Mouse (Mus musculus): ENCODE measurements at regions not wholly inside any gene's neighbourhood (a gene's known extent, or its start where the extent isn't known, plus 50 kb on each side); places are given as distances from the start of the nearest gene placed in this dataset.

DNA sequence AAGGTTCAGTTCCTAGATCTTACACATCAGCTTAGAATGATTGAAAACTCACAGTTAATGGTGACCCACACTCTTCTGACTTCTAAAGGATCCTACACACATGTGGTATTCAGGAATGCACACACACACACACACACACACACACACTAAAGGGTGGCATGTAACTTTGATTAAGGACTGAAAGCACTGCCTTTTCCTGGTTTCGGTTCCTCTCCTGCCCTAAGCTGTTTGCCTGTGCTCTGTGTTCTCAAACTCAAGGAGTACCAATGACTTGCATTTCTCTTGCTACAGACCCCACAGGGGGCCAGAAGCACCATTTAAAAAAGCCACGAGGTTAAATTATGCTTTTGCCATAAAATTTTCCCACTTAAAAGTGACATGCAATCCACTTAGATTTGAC, 327.8 kb upstream of the Klf4 start:
- ATAC-seq (ENCODE audit: low FRiP score, low TSS enrichment) (no peak), DNase-seq (no peak)
- H3K36me3 ChIP-seq (ENCODE audit: control insufficient read depth, insufficient read depth, low read length): no peaks in the 10 kb centered on the region
- H3K4me3 ChIP-seq (replicated peaks; ENCODE audit: low read depth, low read length): no peak overlapping the region
- no peaks in the 10 kb centered on the region for H3K9me3 ChIP-seq (ENCODE audit: control insufficient read depth, low read length)
- WGBS: 81% methylated on average over 2 of the region's 2 CpGs
- no peaks in the 10 kb centered on the region for H3K4me1 ChIP-seq (ENCODE audit: control insufficient read depth, insufficient read depth, low read length)
- no peak overlapping the region for H3K27ac ChIP-seq (replicated peaks; ENCODE audit: low read depth, low read length)
- no peak overlapping the region for H3K4me2 ChIP-seq (ENCODE audit: low read length)
- no peaks in the 10 kb centered on the region for H3K27me3 ChIP-seq (ENCODE audit: control insufficient read depth, insufficient read depth, low read length)
- H3K9ac ChIP-seq (replicated peaks; ENCODE audit: low read length): no peak overlapping the region

- Histone ChIP-seq H3K4me3 (replicated peaks; ENCODE audit: low read depth, low read length) (no peak overlapping the region), H3K27ac (replicated peaks; ENCODE audit: low read depth, low read length) (no peak overlapping the region), H3K27me3 (ENCODE audit: control insufficient read depth, insufficient read depth, low read length) (no peaks in the 10 kb centered on the region), H3K4me1 (ENCODE audit: control insufficient read depth, insufficient read depth, low read length) (no peaks in the 10 kb centered on the region), H3K9me3 (ENCODE audit: control insufficient read depth, low read length) (no peaks in the 10 kb centered on the region), H3K9ac (replicated peaks; ENCODE audit: low read length) (no peak overlapping the region), H3K36me3 (ENCODE audit: control insufficient read depth, insufficient read depth, low read length) (no peaks in the 10 kb centered on the region), H3K4me2 (ENCODE audit: low read length) (no peak overlapping the region)
- DNase-seq (no peak), ATAC-seq (ENCODE audit: low FRiP score, low TSS enrichment) (no peak)
- WGBS: 79% methylated on average over 2 of the region's 2 CpGs
Observed at GRCm38 (mm10) chr4:55859211-55859761, 327.0 kb upstream of the Klf4 start.

GRCm38 (mm10) chr4:55851430-55851829, 319.2 kb upstream of the Klf4 start:
- H3K27ac ChIP-seq (replicated peaks; ENCODE audit: low read depth, low read length): no peak overlapping the region
- no peaks in the 10 kb centered on the region for H3K27me3 ChIP-seq (ENCODE audit: control insufficient read depth, insufficient read depth, low read length)
- whole genome bisulfite sequencing: 98% methylated on average over 1 of the region's 1 CpGs
- no peaks in the 10 kb centered on the region for H3K4me1 ChIP-seq (ENCODE audit: control insufficient read depth, insufficient read depth, low read length)
- no peak overlapping the region for H3K9ac ChIP-seq (replicated peaks; ENCODE audit: low read length)
- no peak overlapping the region for H3K4me2 ChIP-seq (ENCODE audit: low read length)
- H3K36me3 ChIP-seq (ENCODE audit: control insufficient read depth, insufficient read depth, low read length): no peaks in the 10 kb centered on the region
- DNase-seq: no peak
- no peak overlapping the region for H3K4me3 ChIP-seq (replicated peaks; ENCODE audit: low read depth, low read length)
- no peaks in the 10 kb centered on the region for H3K9me3 ChIP-seq (ENCODE audit: control insufficient read depth, low read length)
- ATAC-seq (ENCODE audit: low FRiP score, low TSS enrichment): no peak

DNA sequence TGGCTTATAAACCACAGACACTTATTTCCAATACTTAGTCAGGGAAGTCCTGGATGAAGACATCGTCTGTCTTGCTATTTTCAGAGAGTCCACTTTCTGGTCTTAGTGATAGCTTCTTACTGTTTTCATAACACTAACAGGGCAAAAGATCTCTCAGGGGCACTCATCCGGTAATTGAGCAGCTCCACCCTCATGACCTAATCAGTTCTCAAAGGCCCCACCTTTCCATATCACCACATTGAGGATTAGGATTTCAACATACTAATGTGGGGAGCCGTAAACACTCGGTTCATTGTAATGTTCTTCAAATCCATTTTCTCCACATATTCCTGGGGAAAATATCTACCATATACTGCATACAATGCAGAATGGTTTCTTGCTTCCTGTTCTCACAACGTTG, 318.8 kb upstream of the Klf4 start:
- WGBS: 88% methylated on average over 5 of the region's 5 CpGs
- Histone ChIP-seq H3K36me3 (ENCODE audit: control insufficient read depth, insufficient read depth, low read length) (no peaks in the 10 kb centered on the region), H3K27ac (replicated peaks; ENCODE audit: low read depth, low read length) (no peak overlapping the region), H3K4me2 (ENCODE audit: low read length) (no peak overlapping the region), H3K4me1 (ENCODE audit: control insufficient read depth, insufficient read depth, low read length) (no peaks in the 10 kb centered on the region), H3K27me3 (ENCODE audit: control insufficient read depth, insufficient read depth, low read length) (no peaks in the 10 kb centered on the region), H3K9me3 (ENCODE audit: control insufficient read depth, low read length) (no peaks in the 10 kb centered on the region), H3K9ac (replicated peaks; ENCODE audit: low read length) (no peak overlapping the region), H3K4me3 (replicated peaks; ENCODE audit: low read depth, low read length) (no peak overlapping the region)
- ATAC-seq (ENCODE audit: low FRiP score, low TSS enrichment) (no peak), DNase-seq (no peak)

GRCm38 (mm10) chr4:55843727-55844401, 311.6 kb upstream of the Klf4 start:
- Histone ChIP-seq H3K4me3 (replicated peaks; ENCODE audit: low read depth, low read length) (no peak overlapping the region), H3K4me1 (ENCODE audit: control insufficient read depth, insufficient read depth, low read length) (no peaks in the 10 kb centered on the region), H3K4me2 (ENCODE audit: low read length) (no peak overlapping the region), H3K27ac (replicated peaks; ENCODE audit: low read depth, low read length) (no peak overlapping the region), H3K27me3 (ENCODE audit: control insufficient read depth, insufficient read depth, low read length) (no peaks in the 10 kb centered on the region), H3K9me3 (ENCODE audit: control insufficient read depth, low read length) (no peaks in the 10 kb centered on the region), H3K9ac (replicated peaks; ENCODE audit: low read length) (no peak overlapping the region), H3K36me3 (ENCODE audit: control insufficient read depth, insufficient read depth, low read length) (no peaks in the 10 kb centered on the region)
- 71% methylated on average over 12 of the region's 12 CpGs for WGBS
- ATAC-seq (ENCODE audit: low FRiP score, low TSS enrichment) (no peak), DNase-seq (no peak)

- no peaks in the 10 kb centered on the region for H3K36me3 ChIP-seq (ENCODE audit: control insufficient read depth, insufficient read depth, low read length)
- no peaks in the 10 kb centered on the region for H3K9me3 ChIP-seq (ENCODE audit: control insufficient read depth, low read length)
- H3K4me2 ChIP-seq (ENCODE audit: low read length): no peak overlapping the region
- no peak overlapping the region for H3K9ac ChIP-seq (replicated peaks; ENCODE audit: low read length)
- no peak for ATAC-seq (ENCODE audit: low FRiP score, low TSS enrichment)
- no peaks in the 10 kb centered on the region for H3K27me3 ChIP-seq (ENCODE audit: control insufficient read depth, insufficient read depth, low read length)
- 87% methylated on average over 3 of the region's 3 CpGs for whole genome bisulfite sequencing
- H3K4me1 ChIP-seq (ENCODE audit: control insufficient read depth, insufficient read depth, low read length): no peaks in the 10 kb centered on the region
- no peak for DNase-seq
- no peak overlapping the region for H3K4me3 ChIP-seq (replicated peaks; ENCODE audit: low read depth, low read length)
- no peak overlapping the region for H3K27ac ChIP-seq (replicated peaks; ENCODE audit: low read depth, low read length)
Observed at GRCm38 (mm10) chr4:55838568-55838967, 306.3 kb upstream of the Klf4 start.

DNA sequence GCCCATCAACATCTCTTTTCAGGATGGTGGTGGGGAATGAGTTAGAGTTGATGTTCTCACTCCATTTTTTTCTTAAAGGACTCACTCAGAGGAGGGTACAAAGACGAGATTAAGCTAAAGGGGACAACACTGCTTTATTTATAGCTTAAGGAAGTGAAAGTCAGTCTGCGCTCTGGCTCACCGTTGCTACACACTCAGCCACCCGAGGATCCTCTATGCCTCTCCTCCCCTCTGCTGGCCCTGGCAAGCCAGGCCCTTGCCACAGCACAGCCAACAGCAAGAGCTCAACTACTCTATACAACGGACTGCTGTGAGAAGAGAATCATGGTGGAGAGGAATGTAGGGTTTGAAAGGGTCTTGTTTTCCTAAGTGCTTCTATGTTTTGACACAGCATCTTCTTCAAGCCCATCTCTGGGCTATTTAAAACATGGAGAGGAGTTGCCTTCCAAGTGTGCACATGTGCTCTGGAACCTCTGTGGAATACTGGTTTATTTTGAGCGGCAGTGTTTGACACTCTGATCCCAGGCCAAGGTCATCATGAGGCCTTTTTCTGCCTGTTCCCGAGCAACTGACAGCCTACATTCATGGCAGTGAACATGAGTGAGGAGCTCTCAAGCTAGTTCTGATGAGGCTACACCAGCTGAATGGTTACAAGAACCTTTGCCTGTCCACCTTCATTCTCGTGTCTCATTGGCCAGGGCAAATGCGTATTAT, 291.9 kb upstream of the Klf4 start:
- ATAC-seq (ENCODE audit: low FRiP score, low TSS enrichment): no peak
- no peak for DNase-seq
- H3K27ac ChIP-seq (replicated peaks; ENCODE audit: low read depth, low read length): no peak overlapping the region
- no peaks in the 10 kb centered on the region for H3K27me3 ChIP-seq (ENCODE audit: control insufficient read depth, insufficient read depth, low read length)
- H3K9ac ChIP-seq (replicated peaks; ENCODE audit: low read length): no peak overlapping the region
- H3K4me1 ChIP-seq (ENCODE audit: control insufficient read depth, insufficient read depth, low read length): no peaks in the 10 kb centered on the region
- WGBS: 84% methylated on average over 9 of the region's 9 CpGs
- H3K36me3 ChIP-seq (ENCODE audit: control insufficient read depth, insufficient read depth, low read length): no peaks in the 10 kb centered on the region
- no peaks in the 10 kb centered on the region for H3K9me3 ChIP-seq (ENCODE audit: control insufficient read depth, low read length)
- no peak overlapping the region for H3K4me2 ChIP-seq (ENCODE audit: low read length)
- no peak overlapping the region for H3K4me3 ChIP-seq (replicated peaks; ENCODE audit: low read depth, low read length)

DNA sequence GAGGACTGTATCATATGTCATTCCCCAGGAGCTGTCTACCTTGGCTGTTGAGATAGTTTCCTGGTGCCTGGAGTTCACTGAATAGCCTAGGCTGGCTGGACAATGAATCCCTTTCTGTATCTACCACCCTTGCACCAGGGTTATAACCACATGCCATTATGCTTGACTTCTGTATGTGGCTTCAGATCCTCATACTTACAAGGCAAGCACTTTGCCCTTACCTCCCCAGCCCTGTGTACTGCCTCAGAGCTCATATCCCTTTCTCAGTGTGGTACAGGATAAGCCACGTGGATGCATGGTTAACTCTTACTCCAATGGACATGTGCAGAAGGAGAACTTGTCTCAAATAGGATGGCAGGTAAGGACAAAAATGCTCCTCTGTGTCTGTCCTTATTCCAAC, 291.3 kb upstream of the Klf4 start:
- 81% methylated on average over 1 of the region's 1 CpGs for WGBS
- no peak overlapping the region for H3K4me3 ChIP-seq (replicated peaks; ENCODE audit: low read depth, low read length)
- no peaks in the 10 kb centered on the region for H3K9me3 ChIP-seq (ENCODE audit: control insufficient read depth, low read length)
- DNase-seq: no peak
- no peaks in the 10 kb centered on the region for H3K4me1 ChIP-seq (ENCODE audit: control insufficient read depth, insufficient read depth, low read length)
- H3K36me3 ChIP-seq (ENCODE audit: control insufficient read depth, insufficient read depth, low read length): no peaks in the 10 kb centered on the region
- H3K27me3 ChIP-seq (ENCODE audit: control insufficient read depth, insufficient read depth, low read length): no peaks in the 10 kb centered on the region
- H3K27ac ChIP-seq (replicated peaks; ENCODE audit: low read depth, low read length): no peak overlapping the region
- no peak overlapping the region for H3K9ac ChIP-seq (replicated peaks; ENCODE audit: low read length)
- H3K4me2 ChIP-seq (ENCODE audit: low read length): no peak overlapping the region
- no peak for ATAC-seq (ENCODE audit: low FRiP score, low TSS enrichment)

Data from midbrain, embryonic 14.5 days (tissue).